Mouse (Mus musculus) stomach, postnatal 0 days (tissue): ENCODE data around the gene Cpt1c. TPM values are rescaled to one million over a fixed set of nuclear protein-coding genes. Genes with fewer than 3 reads are reported as not detected.

Experiments
- ATAC-seq: fragments of 200-750 bp; cut with Nextera tagmentation; 2 replicates; pipeline ENCODE4 v1.8.0; 2017; ENCODE audit not compliant: low FRiP score, low TSS enrichment
- DNase-seq: peaks from one replicate; pipeline ENCODE4 v3.0.0-alpha.2; 2016; ENCODE audit warnings: low spot score
- H3K27ac ChIP-seq: fragments of 300-500 bp; sonication (generic); replicated peaks from 2 replicates; pipeline ENCODE4 v1.5.1; 2014; ENCODE audit warnings: mild to moderate bottlenecking, control low read depth
- H3K27me3 ChIP-seq: fragments of 300-500 bp; sonication (generic); 2 replicates; pipeline ENCODE4 v1.6.1; 2014; ENCODE audit warnings: low read length; ENCODE audit not compliant: control insufficient read depth, insufficient read depth
- H3K36me3 ChIP-seq: fragments of 300-500 bp; sonication (generic); 2 replicates; pipeline ENCODE4 v1.6.1; 2014; ENCODE audit warnings: low read length, mixed read lengths; ENCODE audit not compliant: control insufficient read depth, insufficient read depth
- H3K4me1 ChIP-seq: fragments of 300-500 bp; sonication (generic); replicated peaks from 2 replicates; pipeline ENCODE4 v1.6.1; 2014; ENCODE audit warnings: antibody characterized with exemption; ENCODE audit not compliant: control insufficient read depth, insufficient read depth
- H3K4me2 ChIP-seq: fragments of 300-500 bp; sonication (generic); replicated peaks from 2 replicates; pipeline ENCODE4 v1.6.1; 2014; ENCODE audit warnings: low read depth, mild to moderate bottlenecking, control low read depth, moderate library complexity
- H3K4me3 ChIP-seq: fragments of 300-500 bp; sonication (generic); 2 replicates; pipeline ENCODE4 v1.5.1; 2014; ENCODE audit warnings: low read depth, low read length, control low read depth
- H3K9ac ChIP-seq: fragments of 300-500 bp; sonication (generic); 2 replicates; pipeline ENCODE4 v1.6.1; 2014; ENCODE audit warnings: mild to moderate bottlenecking, low read length, control low read depth, mixed read lengths
- H3K9me3 ChIP-seq: fragments of 300-500 bp; sonication (generic); 2 replicates; pipeline ENCODE4 v1.6.1; 2016; ENCODE audit warnings: low read length; ENCODE audit not compliant: control insufficient read depth
- CTCF ChIP-seq: IDR thresholded peaks from 2 replicates; pipeline ENCODE4 v1.5.1; 2016; ENCODE audit warnings: antibody characterized with exemption, low read depth, mild to moderate bottlenecking, moderate library complexity
- EP300 ChIP-seq: optimal IDR thresholded peaks from 2 replicates; pipeline ENCODE3; 2016; ENCODE audit warnings: antibody characterized with exemption
- WGBS: fragments of 180-500 bp; shearing (Covaris S2); extraction: QIAGEN DNeasy Blood & Tissue Kit; methylation state at CpG from one replicate; pipeline ENCODE4 v1.1.7; 2014; 5-methylcytosine and 5-hydroxymethylcytosine counted together
- polyA plus RNA-seq: library from polyadenylated mRNA; unstranded; fragments of >200 nt; fragmentation: Nextera tagmentation; extraction: Ambion mirVana; gene quantifications from 2 replicates; pipeline ENCODE4 v1.2.1, GENCODE M21; 2015

Gene Cpt1c
- polyA plus RNA-seq, 1 experiment from 2014 or later, result 5.6 TPM

- H3K4me2 ChIP-seq, result peak overlapping the region; percentile 86
- no peak for TF ChIP-seq EP300
- peak; percentile 62 for TF ChIP-seq CTCF
- WGBS, result under 1% methylated on average over 38 of the region's 45 CpGs
- no peaks in the 10 kb centered on the region for H3K9me3 ChIP-seq
- no peaks in the 10 kb centered on the region for H3K4me1 ChIP-seq
- H3K36me3 ChIP-seq, result peaks cover 15% of the 10 kb centered on the region
- H3K27me3 ChIP-seq, result no peaks in the 10 kb centered on the region
- peak overlapping the region; percentile 90 for H3K4me3 ChIP-seq
- H3K27ac ChIP-seq, result peak overlapping the region; percentile 96
- H3K9ac ChIP-seq, result peak overlapping the region; percentile 93
- peak; percentile 75 for DNase-seq
- ATAC-seq, result no peak
Measured at GRCm38 (mm10) chr7:44985595-44986191, 11.0 kb upstream of the Cpt1c start.

- no peak for DNase-seq
- Histone ChIP-seq H3K4me2 (0 out of 2 replicates have a peak overlapping the region, but pooled peaks have one; percentile 3), H3K9me3 (no peaks in the 10 kb centered on the region), H3K4me1 (no peaks in the 10 kb centered on the region), H3K9ac (no peak overlapping the region), H3K27ac (peak overlapping the region; percentile 24; the same call in 1 of the 2 replicates), H3K27me3 (no peaks in the 10 kb centered on the region), H3K36me3 (peaks cover 15% of the 10 kb centered on the region), H3K4me3 (no peak overlapping the region)
- WGBS, result 22% methylated on average over 3 of the region's 3 CpGs
- ATAC-seq, result no peak
- TF ChIP-seq CTCF (no peak), EP300 (no peak)
Measured at GRCm38 (mm10) chr7:44984833-44985164, 10.1 kb upstream of the Cpt1c start.

- DNase-seq (no peak), ATAC-seq (no peak)
- Histone ChIP-seq H3K4me3 (no peak overlapping the region), H3K9ac (no peak overlapping the region), H3K36me3 (peaks cover 16% of the 10 kb centered on the region), H3K4me1 (no peaks in the 10 kb centered on the region), H3K4me2 (no peak overlapping the region), H3K27ac (peak overlapping the region; percentile 24), H3K9me3 (no peaks in the 10 kb centered on the region), H3K27me3 (no peaks in the 10 kb centered on the region)
- WGBS, result 64% methylated on average over 7 of the region's 7 CpGs
- peak; percentile 13; the same call in 1 of the 2 replicates for TF ChIP-seq CTCF
- TF ChIP-seq EP300, result no peak
Measured at GRCm38 (mm10) chr7:44983944-44984832, 9.5 kb upstream of the Cpt1c start.

GRCm38 (mm10) chr7:44983085-44983484 is 8.4 kb upstream of the Cpt1c start:
- DNase-seq (peak; percentile 90), ATAC-seq (no peak)
- Histone ChIP-seq H3K4me1 (no peaks in the 10 kb centered on the region), H3K27ac (no peak overlapping the region), H3K9ac (no peak overlapping the region), H3K4me2 (no peak overlapping the region), H3K36me3 (peaks cover 20% of the 10 kb centered on the region), H3K9me3 (no peaks in the 10 kb centered on the region), H3K4me3 (no peak overlapping the region), H3K27me3 (no peaks in the 10 kb centered on the region)
- peak; percentile 98 for TF ChIP-seq CTCF
- TF ChIP-seq EP300, result no peak
- 31% methylated on average over 6 of the region's 6 CpGs for WGBS

- Histone ChIP-seq H3K9me3 (no peaks in the 10 kb centered on the region), H3K36me3 (peaks cover 30% of the 10 kb centered on the region), H3K9ac (no peak overlapping the region), H3K4me1 (no peaks in the 10 kb centered on the region), H3K4me3 (no peak overlapping the region), H3K27ac (no peak overlapping the region), H3K4me2 (no peak overlapping the region), H3K27me3 (no peaks in the 10 kb centered on the region)
- 97% methylated on average over 8 of the region's 8 CpGs for WGBS
- DNase-seq (no peak), ATAC-seq (no peak)
- TF ChIP-seq CTCF (no peak), EP300 (no peak)
Measured at GRCm38 (mm10) chr7:44981539-44981938, 6.9 kb upstream of the Cpt1c start.

- WGBS, result 81% methylated on average over 3 of the region's 3 CpGs
- DNase-seq (no peak), ATAC-seq (no peak)
- Histone ChIP-seq H3K36me3 (peaks cover 30% of the 10 kb centered on the region), H3K27ac (no peak overlapping the region), H3K4me3 (no peak overlapping the region), H3K9me3 (no peaks in the 10 kb centered on the region), H3K4me1 (no peaks in the 10 kb centered on the region), H3K4me2 (no peak overlapping the region), H3K9ac (no peak overlapping the region), H3K27me3 (no peaks in the 10 kb centered on the region)
- TF ChIP-seq CTCF, result peak; percentile 32; the same call in 1 of the 2 replicates
- TF ChIP-seq EP300, result no peak
Measured at GRCm38 (mm10) chr7:44978300-44978699, 3.6 kb upstream of the Cpt1c start.
